Mouse (Mus musculus) midbrain, embryonic 15.5 days (tissue): ENCODE data around the gene Dis3l2. TPM values are rescaled to one million over a fixed set of nuclear protein-coding genes. Genes with fewer than 3 reads are reported as not detected.

Experiments used
- ATAC-seq: fragments of 200-750 bp; cut with Nextera tagmentation; replicated peaks from 2 replicates; pipeline ENCODE4 v1.8.0; 2017; ENCODE audit warnings: moderate TSS enrichment
- H3K27ac ChIP-seq: fragments of 300-500 bp; sonication (generic); 2 replicates; pipeline ENCODE4 v1.5.1; 2015; ENCODE audit warnings: mild to moderate bottlenecking, inconsistent platforms
- H3K27me3 ChIP-seq: fragments of 300-500 bp; sonication (generic); replicated peaks from 2 replicates; pipeline ENCODE4 v1.6.1; 2015; ENCODE audit warnings: inconsistent platforms
- H3K36me3 ChIP-seq: fragments of 300-500 bp; sonication (generic); replicated peaks from 2 replicates; pipeline ENCODE4 v1.6.1; 2015; ENCODE audit warnings: inconsistent platforms
- H3K4me1 ChIP-seq: fragments of 300-500 bp; sonication (generic); 2 replicates; pipeline ENCODE4 v1.6.1; 2015; ENCODE audit warnings: inconsistent platforms
- H3K4me2 ChIP-seq: fragments of 300-500 bp; sonication (generic); 2 replicates; pipeline ENCODE4 v1.6.1; 2015; ENCODE audit warnings: inconsistent platforms, mild to moderate bottlenecking, moderate library complexity
- H3K4me3 ChIP-seq: fragments of 300-500 bp; sonication (generic); 2 replicates; pipeline ENCODE4 v1.5.1; 2015; ENCODE audit warnings: mild to moderate bottlenecking, inconsistent platforms
- H3K9ac ChIP-seq: fragments of 300-500 bp; sonication (generic); 2 replicates; pipeline ENCODE4 v1.6.1; 2015; ENCODE audit warnings: mild to moderate bottlenecking, inconsistent platforms
- H3K9me3 ChIP-seq: fragments of 300-500 bp; sonication (generic); 2 replicates; pipeline ENCODE4 v1.6.1; 2016; ENCODE audit warnings: inconsistent platforms
- WGBS: fragments of 180-500 bp; shearing (Covaris S2); methylation state at CpG from one replicate; pipeline ENCODE4 v1.1.7; 2015; ENCODE audit warnings: mixed read lengths; 5-methylcytosine and 5-hydroxymethylcytosine counted together
- polyA plus RNA-seq: library from polyadenylated mRNA; unstranded; fragments of >200 nt; fragmentation: Nextera tagmentation; extraction: Ambion mirVana; gene quantifications from 2 replicates; pipeline ENCODE4 v1.2.1, GENCODE M21; 2015

The Dis3l2 gene
- polyA plus RNA-seq, 1 experiment from 2014 or later, result 44.3 TPM

GRCm38 (mm10) chr1:86747034-86747433 is 43.4 kb downstream of the Dis3l2 start:
- H3K9ac ChIP-seq, result no peak overlapping the region
- no peak overlapping the region for H3K27ac ChIP-seq
- peaks cover 25% of the 10 kb centered on the region for H3K36me3 ChIP-seq
- H3K4me1 ChIP-seq, result no peaks in the 10 kb centered on the region
- no peak overlapping the region for H3K4me2 ChIP-seq
- no peaks in the 10 kb centered on the region for H3K27me3 ChIP-seq
- WGBS, result 95% methylated on average over 2 of the region's 2 CpGs
- ATAC-seq, result no peak
- no peaks in the 10 kb centered on the region for H3K9me3 ChIP-seq
- H3K4me3 ChIP-seq, result no peak overlapping the region

- no peak for ATAC-seq
- 85% methylated on average over 3 of the region's 3 CpGs for WGBS
- Histone ChIP-seq H3K4me3 (no peak overlapping the region), H3K36me3 (peaks cover 30% of the 10 kb centered on the region), H3K4me2 (no peak overlapping the region), H3K27ac (no peak overlapping the region), H3K27me3 (no peaks in the 10 kb centered on the region), H3K9ac (no peak overlapping the region), H3K4me1 (no peaks in the 10 kb centered on the region), H3K9me3 (no peaks in the 10 kb centered on the region)
Observed at GRCm38 (mm10) chr1:86750094-86750493, 46.5 kb downstream of the Dis3l2 start.

DNA sequence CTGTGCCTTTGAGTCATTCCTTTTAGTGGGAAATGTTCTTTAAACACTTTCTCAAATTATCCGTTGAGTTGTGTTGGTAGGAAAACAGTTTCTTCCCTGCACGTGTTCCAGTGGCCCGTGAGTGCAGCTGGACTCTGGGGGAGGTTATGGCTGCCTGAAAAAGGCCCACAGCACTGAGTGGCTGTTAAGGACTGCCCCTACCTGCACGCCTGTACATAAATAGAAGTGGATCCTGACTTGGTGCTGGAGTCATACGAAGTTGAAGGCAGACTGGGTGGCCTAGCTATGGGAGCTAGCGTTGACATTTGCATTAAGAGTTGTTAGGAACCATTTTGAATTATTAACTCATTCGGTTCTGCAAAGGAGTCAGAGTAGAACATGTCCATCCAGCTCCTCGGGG is 49.8 kb downstream of the Dis3l2 start:
- Histone ChIP-seq H3K27me3 (no peaks in the 10 kb centered on the region), H3K4me3 (no peak overlapping the region), H3K4me1 (no peaks in the 10 kb centered on the region), H3K4me2 (no peak overlapping the region), H3K27ac (no peak overlapping the region), H3K9ac (no peak overlapping the region), H3K9me3 (no peaks in the 10 kb centered on the region), H3K36me3 (peaks cover 23% of the 10 kb centered on the region)
- no peak for ATAC-seq
- 88% methylated on average over 8 of the region's 8 CpGs for WGBS

DNA sequence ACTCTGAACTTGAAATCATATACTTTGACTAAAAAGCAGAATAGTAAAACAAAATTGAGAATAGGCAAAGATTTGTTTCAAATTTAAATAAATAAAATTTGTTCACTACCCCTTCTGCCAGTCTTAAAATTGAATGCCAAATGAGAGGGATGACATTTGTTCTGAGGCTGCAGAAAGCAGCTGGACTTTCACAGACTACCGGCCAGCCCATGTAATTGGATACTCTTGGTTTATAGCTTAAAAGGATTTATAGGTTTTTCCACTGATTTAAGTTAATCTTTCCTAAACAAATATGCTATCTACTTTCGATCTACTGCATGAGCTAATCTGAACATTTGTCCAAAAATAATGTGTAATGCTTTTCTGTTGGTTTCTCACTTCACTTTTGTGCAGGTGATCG is 50.7 kb downstream of the Dis3l2 start:
- Histone ChIP-seq H3K36me3 (peaks cover 25% of the 10 kb centered on the region), H3K27ac (no peak overlapping the region), H3K4me3 (no peak overlapping the region), H3K4me1 (no peaks in the 10 kb centered on the region), H3K4me2 (no peak overlapping the region), H3K9me3 (no peaks in the 10 kb centered on the region), H3K27me3 (no peaks in the 10 kb centered on the region), H3K9ac (no peak overlapping the region)
- ATAC-seq, result no peak
- 78% methylated on average over 3 of the region's 3 CpGs for WGBS

- no peaks in the 10 kb centered on the region for H3K27me3 ChIP-seq
- no peak overlapping the region for H3K9ac ChIP-seq
- 83% methylated on average over 6 of the region's 6 CpGs for WGBS
- H3K4me2 ChIP-seq, result no peak overlapping the region
- H3K4me3 ChIP-seq, result no peak overlapping the region
- ATAC-seq, result no peak
- no peaks in the 10 kb centered on the region for H3K4me1 ChIP-seq
- no peaks in the 10 kb centered on the region for H3K9me3 ChIP-seq
- no peak overlapping the region for H3K27ac ChIP-seq
- 0 out of 2 replicates have a peak, but pooled peaks cover 16% of the 10 kb centered on the region for H3K36me3 ChIP-seq
Observed at GRCm38 (mm10) chr1:86758091-86758490, 54.5 kb downstream of the Dis3l2 start.

- no peak for ATAC-seq
- H3K36me3 ChIP-seq, result 0 out of 2 replicates have a peak, but pooled peaks cover 5% of the 10 kb centered on the region
- no peak overlapping the region for H3K27ac ChIP-seq
- WGBS, result 96% methylated on average over 6 of the region's 6 CpGs
- no peaks in the 10 kb centered on the region for H3K9me3 ChIP-seq
- H3K4me2 ChIP-seq, result no peak overlapping the region
- no peak overlapping the region for H3K9ac ChIP-seq
- no peaks in the 10 kb centered on the region for H3K27me3 ChIP-seq
- H3K4me1 ChIP-seq, result no peaks in the 10 kb centered on the region
- no peak overlapping the region for H3K4me3 ChIP-seq
Observed at GRCm38 (mm10) chr1:86762161-86762560, 58.6 kb downstream of the Dis3l2 start.

GRCm38 (mm10) chr1:86801241-86801640 is 97.6 kb downstream of the Dis3l2 start:
- Histone ChIP-seq H3K27ac (no peak overlapping the region), H3K9ac (no peak overlapping the region), H3K4me3 (no peak overlapping the region), H3K9me3 (no peaks in the 10 kb centered on the region), H3K4me2 (no peak overlapping the region), H3K36me3 (no peaks in the 10 kb centered on the region), H3K4me1 (no peaks in the 10 kb centered on the region), H3K27me3 (no peaks in the 10 kb centered on the region)
- 88% methylated on average over 2 of the region's 2 CpGs for WGBS
- no peak for ATAC-seq

DNA sequence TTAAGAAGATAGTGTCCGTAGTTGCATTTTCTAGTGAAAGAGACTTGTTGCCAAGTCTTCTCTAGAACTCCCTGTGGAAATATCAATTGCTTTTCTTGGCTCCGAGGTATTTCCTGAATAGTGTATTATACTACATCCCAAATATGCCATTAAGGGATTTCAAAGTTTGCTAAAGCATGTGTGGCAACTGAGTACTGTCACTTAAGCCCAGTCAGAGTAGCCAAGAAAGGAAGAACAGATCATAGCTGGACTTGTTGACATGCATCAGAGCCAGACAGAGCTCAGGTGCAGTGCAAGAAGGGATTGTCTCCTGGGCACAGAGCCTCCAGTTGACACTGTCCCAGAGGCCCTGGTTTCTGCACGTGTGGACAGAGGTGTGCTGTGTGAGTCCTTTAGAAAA is 108.1 kb downstream of the Dis3l2 start:
- no peak overlapping the region for H3K27ac ChIP-seq

GRCm38 (mm10) chr1:86822266-86822665 is 118.7 kb downstream of the Dis3l2 start:
- Histone ChIP-seq H3K4me2 (no peak overlapping the region), H3K9me3 (no peaks in the 10 kb centered on the region), H3K4me1 (no peaks in the 10 kb centered on the region), H3K27me3 (no peaks in the 10 kb centered on the region), H3K27ac (no peak overlapping the region), H3K9ac (no peak overlapping the region), H3K36me3 (no peaks in the 10 kb centered on the region), H3K4me3 (no peak overlapping the region)
- ATAC-seq, result no peak
- 56% methylated on average over 1 of the region's 1 CpGs for WGBS

More for the DNA sequence above, 108.1 kb downstream of the Dis3l2 start:
- H3K9ac ChIP-seq, result no peak overlapping the region
- no peaks in the 10 kb centered on the region for H3K27me3 ChIP-seq
- 78% methylated on average over 3 of the region's 3 CpGs for WGBS
- H3K4me2 ChIP-seq, result no peak overlapping the region
- no peak overlapping the region for H3K4me3 ChIP-seq
- no peak for ATAC-seq
- no peaks in the 10 kb centered on the region for H3K4me1 ChIP-seq
- no peaks in the 10 kb centered on the region for H3K36me3 ChIP-seq
- no peaks in the 10 kb centered on the region for H3K9me3 ChIP-seq

DNA sequence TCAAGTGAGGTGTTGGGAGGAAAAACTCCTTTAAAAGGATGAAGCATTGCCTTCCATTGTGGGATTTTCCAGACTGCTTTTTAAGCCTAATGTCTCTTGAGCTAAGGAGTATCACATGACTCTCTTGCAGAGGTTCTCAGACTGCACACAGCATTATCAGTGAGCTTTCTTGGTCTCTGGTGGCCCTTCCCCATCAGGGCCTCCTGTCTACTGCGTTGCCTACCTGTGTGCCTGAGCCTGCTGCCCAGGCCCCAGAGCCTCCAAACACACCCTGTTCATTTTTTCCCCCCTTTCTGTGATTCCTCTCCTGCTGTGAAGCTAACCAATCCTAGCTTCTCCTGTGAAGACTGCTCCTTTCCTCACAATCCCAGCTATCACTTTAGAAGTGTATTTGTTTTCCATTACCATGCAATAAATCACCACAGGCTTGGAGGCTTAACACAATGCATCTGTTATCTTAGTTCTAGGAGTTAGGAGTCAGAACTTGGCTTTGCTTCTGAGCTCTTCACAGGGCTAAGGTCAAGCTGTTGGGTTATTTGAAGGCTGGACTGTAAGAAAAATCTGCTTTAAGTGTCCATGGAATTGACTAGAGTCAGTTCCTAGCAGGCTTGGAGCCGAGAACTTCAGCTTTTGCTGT is 130.9 kb downstream of the Dis3l2 start:
- ATAC-seq, result no peak
- no peak overlapping the region for H3K27ac ChIP-seq
- no peaks in the 10 kb centered on the region for H3K27me3 ChIP-seq
- no peak overlapping the region for H3K4me3 ChIP-seq
- H3K9ac ChIP-seq, result no peak overlapping the region
- no peaks in the 10 kb centered on the region for H3K4me1 ChIP-seq
- no peak overlapping the region for H3K4me2 ChIP-seq
- WGBS, result 83% methylated on average over 2 of the region's 2 CpGs
- no peaks in the 10 kb centered on the region for H3K9me3 ChIP-seq
- H3K36me3 ChIP-seq, result no peaks in the 10 kb centered on the region

GRCm38 (mm10) chr1:86834988-86835387 is 131.4 kb downstream of the Dis3l2 start:
- Histone ChIP-seq H3K9me3 (no peaks in the 10 kb centered on the region), H3K4me3 (no peak overlapping the region), H3K36me3 (no peaks in the 10 kb centered on the region), H3K27me3 (no peaks in the 10 kb centered on the region), H3K9ac (no peak overlapping the region), H3K27ac (no peak overlapping the region), H3K4me2 (no peak overlapping the region), H3K4me1 (no peaks in the 10 kb centered on the region)
- no peak for ATAC-seq
- WGBS, result 84% methylated on average over 2 of the region's 2 CpGs

GRCm38 (mm10) chr1:86850754-86851153 is 147.1 kb downstream of the Dis3l2 start:
- H3K36me3 ChIP-seq, result no peaks in the 10 kb centered on the region
- ATAC-seq, result no peak
- H3K4me3 ChIP-seq, result no peak overlapping the region
- H3K9ac ChIP-seq, result no peak overlapping the region
- H3K4me2 ChIP-seq, result no peak overlapping the region
- no peaks in the 10 kb centered on the region for H3K9me3 ChIP-seq
- H3K27ac ChIP-seq, result no peak overlapping the region
- WGBS, result 92% methylated on average over 2 of the region's 2 CpGs
- no peaks in the 10 kb centered on the region for H3K27me3 ChIP-seq
- no peaks in the 10 kb centered on the region for H3K4me1 ChIP-seq

GRCm38 (mm10) chr1:86858876-86859275 is 155.3 kb downstream of the Dis3l2 start:
- H3K36me3 ChIP-seq, result no peaks in the 10 kb centered on the region; the same call in 1 of the 2 replicates
- no peak for ATAC-seq
- H3K27ac ChIP-seq, result no peak overlapping the region
- no peak overlapping the region for H3K4me2 ChIP-seq
- H3K4me3 ChIP-seq, result no peak overlapping the region
- H3K9ac ChIP-seq, result no peak overlapping the region
- no peaks in the 10 kb centered on the region for H3K4me1 ChIP-seq
- H3K27me3 ChIP-seq, result no peaks in the 10 kb centered on the region
- H3K9me3 ChIP-seq, result no peaks in the 10 kb centered on the region
- WGBS, result 61% methylated on average over 1 of the region's 1 CpGs
